Comparison of ENCODE assay signal across 8 mouse cellular contexts in genomic region chr17:25432433-25433181, GRCm38 (mm10). TPM values are rescaled to one million over a fixed set of nuclear protein-coding genes. Genes with fewer than 3 reads are reported as not detected.
A peak's percentile ranks its signal among the peaks of the same experiment; 100 is the strongest.
DNase-seq lines count a peak whose midpoint lies in the region; ATAC-seq and TF ChIP-seq lines count a peak whose summit lies in the region.
"Had no signal": no experiment of that assay in that cellular context is flagged by ENCODE, and none has a peak within 500 bp of the region (broad histone marks: within the 10 kb centered on the region; RNA-seq: fewer than 3 reads in every experiment).

No protein-coding gene starts in this region.

- WGBS in forebrain, embryonic 13.5 days: under 1% methylated on average over 51 of the region's 53 CpGs
- WGBS in midbrain, postnatal 0 days: under 1% methylated on average over 53 of the region's 53 CpGs

- no peak for TF ChIP-seq CTCF in left cerebral cortex, adult 2 months (IDR thresholded peaks at IDR 0.05)
- TF ChIP-seq CTCF in cortical plate, adult 2 months (IDR thresholded peaks at IDR 0.05; ENCODE audit: extremely low read depth, insufficient read depth, low read length): no peak
- no peak for TF ChIP-seq CTCF in midbrain, postnatal 0 days (IDR thresholded peaks at IDR 0.05)

- peaks cover 7% of the 10 kb centered on the region for H3K4me1 ChIP-seq in cortical plate, adult 2 months (ENCODE audit: control insufficient read depth, insufficient read depth, low read length)
- H3K4me1 ChIP-seq in forebrain, embryonic 13.5 days: peaks cover 54% of the 10 kb centered on the region
- H3K4me1 ChIP-seq in midbrain, postnatal 0 days (ENCODE audit: insufficient read depth, low read length): peaks cover 13% of the 10 kb centered on the region; the same call in 1 of the 2 replicates

- H3K4me3 ChIP-seq in left cerebral cortex, adult 2 months: peak overlapping the region; percentile 74
- H3K4me3 ChIP-seq in cortical plate, adult 2 months (ENCODE audit: insufficient read depth, low read length): peak overlapping the region; percentile 38
- peak overlapping the region; percentile 73 for H3K4me3 ChIP-seq in forebrain, embryonic 13.5 days
- peak overlapping the region; percentile 80 for H3K4me3 ChIP-seq in midbrain, postnatal 0 days (ENCODE audit: low read depth, low read length)
- H3K4me3 ChIP-seq: myocyte had no signal

- H3K27me3 ChIP-seq in forebrain, embryonic 13.5 days: peaks cover 64% of the 10 kb centered on the region
- H3K27me3 ChIP-seq in midbrain, postnatal 0 days (ENCODE audit: insufficient read depth, low read length): no peaks in the 10 kb centered on the region

- DNase-seq in left cerebral cortex, adult 2 months (ENCODE audit: extremely low spot score in 1 of 2, low spot score in 2 of 2): peak in 1 of 2 experiments; percentile 39
- no peak for DNase-seq in left cerebral cortex, postnatal 25 days (ENCODE audit: low spot score in 2 of 2)
- peak; percentile 17 for DNase-seq in kidney, postnatal 14 days
- DNase-seq in midbrain, postnatal 0 days (ENCODE audit: low spot score): no peak

- H3K9ac ChIP-seq in forebrain, embryonic 13.5 days: peak overlapping the region; percentile 89
- H3K9ac ChIP-seq in midbrain, postnatal 0 days (replicated peaks; ENCODE audit: low read length, poor library complexity, severe bottlenecking): peak overlapping the region; percentile 86

- peak; percentile 7; the same call in 1 of the 2 replicates for ATAC-seq in forebrain, embryonic 13.5 days
- ATAC-seq in midbrain, postnatal 0 days (ENCODE audit: low FRiP score): 0 out of 2 replicates have a peak, but pooled peaks have one; percentile 15
- no peak for ATAC-seq in erythroid progenitor cell, adult 5-6 weeks (replicated peaks; ENCODE audit: low FRiP score, poor library complexity, severe bottlenecking)

- no peaks in the 10 kb centered on the region for H3K36me3 ChIP-seq in forebrain, embryonic 13.5 days (ENCODE audit: poor library complexity, severe bottlenecking)
- peaks cover 9% of the 10 kb centered on the region; the same call in 1 of the 2 replicates for H3K36me3 ChIP-seq in midbrain, postnatal 0 days (ENCODE audit: insufficient read depth, low read length)

- no peak for TF ChIP-seq POLR2A in cortical plate, adult 2 months (IDR thresholded peaks at IDR 0.05; ENCODE audit: extremely low read depth, insufficient read depth, low read length)

- H3K27ac ChIP-seq in left cerebral cortex, adult 2 months: peak overlapping the region; percentile 61
- H3K27ac ChIP-seq in cortical plate, adult 2 months (ENCODE audit: insufficient read depth, low read length): peak overlapping the region; percentile 74; the same call in 1 of the 2 replicates
- peak overlapping the region; percentile 78 for H3K27ac ChIP-seq in forebrain, embryonic 13.5 days
- H3K27ac ChIP-seq in midbrain, postnatal 0 days (ENCODE audit: low read depth, low read length): peak overlapping the region; percentile 75

- intact Hi-C loops in left cerebral cortex, adult 2 months (cut with DNase I): loop anchor here (2.0 kb wide), 1 partner anchor 22 kb away; no protein-coding TSS in a partner anchor
- intact Hi-C loops in left cerebral cortex, postnatal 25 days (cut with DNase I): no loop called here

- H3K9me3 ChIP-seq in forebrain, embryonic 13.5 days (replicated peaks): no peaks in the 10 kb centered on the region
- no peaks in the 10 kb centered on the region for H3K9me3 ChIP-seq in midbrain, postnatal 0 days (ENCODE audit: low read length)

- peak overlapping the region; percentile 96 for H3K4me2 ChIP-seq in forebrain, embryonic 13.5 days
- peak overlapping the region; percentile 86 for H3K4me2 ChIP-seq in midbrain, postnatal 0 days (ENCODE audit: low read depth, low read length, poor library complexity, severe bottlenecking)

RNA-seq across cellular contexts. Expression of gene Cacna1h, which starts 1.0 kb away (rescaled TPM):
- 10 to 100 TPM; 45.2 to 48.0 TPM for total RNA-seq in left cerebral cortex, adult 2 months (2021)
- 10 to 100 TPM; 39.0 to 39.5 TPM for total RNA-seq in left cerebral cortex, postnatal 25 days (2021)
- polyA plus RNA-seq in cortical plate, adult 2 months (2012; rRNA removed): 39.6 and 49.8 TPM in 2 replicates
- polyA plus RNA-seq in forebrain, embryonic 13.5 days (2015; fragmentation: Nextera tagmentation; extraction: Ambion mirVana): 7.9 and 9.1 TPM in 2 replicates
- total RNA-seq in midbrain, postnatal 0 days (2014; rRNA removed): 117 and 164 TPM in 2 replicates
- polyA plus RNA-seq in midbrain, postnatal 0 days (2015; fragmentation: Nextera tagmentation; extraction: Ambion mirVana): 7.6 and 9.5 TPM in 2 replicates
- 10.5 TPM in 1 of 2 replicates, not detected in the other for total RNA-seq in erythroid progenitor cell, adult 5-6 weeks (2015; ENCODE audit: low replicate concordance)
- 0.91 and 2.3 TPM in 2 replicates for total RNA-seq in erythroid progenitor cell, adult 5-6 weeks (2017; ENCODE audit: low replicate concordance)

RNA-seq across cellular contexts. Expression of gene Tekt4, which starts 21.8 kb away (rescaled TPM):
- total RNA-seq in left cerebral cortex, adult 2 months (2021): 1 to 10 TPM; 2.1 to 2.4 TPM
- total RNA-seq in left cerebral cortex, postnatal 25 days (2021): 1 to 10 TPM; 1.9 to 2.9 TPM
- polyA plus RNA-seq in cortical plate, adult 2 months (2012; rRNA removed): 0.85 and 1.1 TPM in 2 replicates
- 0.57 and 0.82 TPM in 2 replicates for polyA plus RNA-seq in forebrain, embryonic 13.5 days (2015; fragmentation: Nextera tagmentation; extraction: Ambion mirVana)
- total RNA-seq in midbrain, postnatal 0 days (2014; rRNA removed): 1.9 and 5.2 TPM in 2 replicates
- polyA plus RNA-seq in midbrain, postnatal 0 days (2015; fragmentation: Nextera tagmentation; extraction: Ambion mirVana): 2.1 and 2.3 TPM in 2 replicates
- total RNA-seq in erythroid progenitor cell, adult 5-6 weeks (2015; ENCODE audit: low replicate concordance): not detected in 2 replicates
- not detected in 2 replicates for total RNA-seq in erythroid progenitor cell, adult 5-6 weeks (2017; ENCODE audit: low replicate concordance)
- polyA plus RNA-seq: myocyte had no signal
